Mouse (Mus musculus): ENCODE data around the gene Strada. TPM values are rescaled to one million over a fixed set of nuclear protein-coding genes. Genes with fewer than 3 reads are reported as not detected.

The Strada gene
- total RNA-seq, 1 experiment = 24.0 TPM

DNA sequence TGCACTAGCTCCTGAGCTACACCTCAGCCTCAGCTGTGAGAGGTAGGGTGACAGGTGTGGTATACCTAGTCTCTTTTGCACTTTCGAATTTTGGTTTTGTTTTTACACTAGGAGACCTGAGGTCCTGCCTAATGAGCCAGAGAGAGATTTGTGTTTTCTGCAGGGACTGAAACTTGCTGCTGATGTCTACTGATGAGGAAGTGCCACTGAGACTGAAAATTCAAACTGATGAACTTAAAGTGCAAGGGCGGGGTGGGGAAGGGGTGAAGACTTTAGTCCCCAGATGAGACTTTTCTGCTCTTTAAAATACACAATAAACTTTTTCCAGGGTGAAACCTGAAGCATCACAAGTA lies 21.5 kb downstream of the Strada start:
- Histone ChIP-seq H3K9me3 (ENCODE audit: control insufficient read depth, insufficient read depth, low read depth, low read length) (no peaks in the 10 kb centered on the region), H3K4me3 (ENCODE audit: insufficient read depth in 1 of 2, low read depth in 1 of 2, low read length in 2 of 2, poor library complexity in 1 of 2, severe bottlenecking in 1 of 2) (no peak overlapping the region), H3K27ac (ENCODE audit: insufficient read depth, low read depth, low read length, poor library complexity, severe bottlenecking) (no peak overlapping the region), H3K9ac (ENCODE audit: insufficient read depth, low read depth, low read length, poor library complexity, severe bottlenecking) (no peak overlapping the region), H3K36me3 (ENCODE audit: control insufficient read depth, insufficient read depth, low read length, poor library complexity, severe bottlenecking) (no peaks in the 10 kb centered on the region; the same call in 1 of the 2 replicates), H3K4me1 (ENCODE audit: control insufficient read depth in 2 of 2, insufficient read depth in 2 of 2, low read length in 2 of 2, poor library complexity in 1 of 2) (no peaks in the 10 kb centered on the region)
- TF ChIP-seq ZC3H11A (IDR thresholded peaks at IDR 0.05; ENCODE audit: borderline replicate concordance, low read depth, low read length) = no peak
- TF ChIP-seq HCFC1 (IDR thresholded peaks at IDR 0.05; ENCODE audit: borderline replicate concordance, insufficient read depth, low read length) = no peak
- TF ChIP-seq CHD2 (IDR thresholded peaks at IDR 0.05; ENCODE audit: low read depth, low read length) = no peak
- TF ChIP-seq MAFK (IDR thresholded peaks at IDR 0.05; ENCODE audit: insufficient read depth, low read depth, low read length) = no peak
- DNase-seq (ENCODE audit: low read depth, low spot score) = no peak
- in situ Hi-C loops (cut with MboI; ENCODE audit: low sequenced_read_pairs in 2 of 2, unreplicated experiment in 2 of 2) = no loop called here

DNA sequence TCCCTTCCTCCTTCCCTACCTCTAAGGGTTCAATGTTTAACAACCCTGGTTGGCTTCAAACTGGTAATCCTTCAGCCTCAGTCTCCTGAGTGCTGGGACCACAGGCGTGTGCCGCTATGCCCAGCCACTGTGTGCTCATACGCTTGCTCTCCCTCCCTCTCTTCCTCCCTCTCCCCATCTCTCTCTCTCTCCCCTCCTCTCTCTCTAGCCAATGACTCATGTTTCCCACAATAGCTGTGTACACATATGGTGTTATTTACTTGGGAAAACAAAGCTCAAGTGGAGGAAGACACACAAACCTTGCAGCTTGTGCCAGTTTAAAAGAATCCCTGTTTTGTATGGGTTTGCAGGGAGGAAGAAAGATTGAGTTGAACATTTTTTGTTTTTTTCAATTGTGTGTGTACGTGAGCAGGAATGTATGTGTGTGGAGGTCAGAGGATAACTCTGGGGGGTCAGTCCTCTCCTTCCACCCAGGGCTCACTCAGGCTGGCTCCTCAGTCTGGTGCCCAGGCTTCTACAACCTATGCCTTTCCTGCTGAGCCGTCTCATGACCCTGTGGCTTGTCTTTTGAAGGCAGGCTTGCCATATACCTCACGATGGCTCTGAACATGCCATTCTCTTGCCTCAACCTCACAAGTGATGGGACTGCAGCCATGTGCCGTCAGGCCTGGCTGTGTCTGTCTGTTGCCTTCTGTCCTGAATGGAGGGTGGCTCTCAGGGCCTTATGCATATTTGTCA lies 22.1 kb downstream of the Strada start:
- DNase-seq (ENCODE audit: low read depth, low spot score) = no peak
- Histone ChIP-seq H3K27ac (ENCODE audit: insufficient read depth, low read depth, low read length, poor library complexity, severe bottlenecking) (no peak overlapping the region; the same call in 1 of the 2 replicates), H3K9ac (ENCODE audit: insufficient read depth, low read depth, low read length, poor library complexity, severe bottlenecking) (no peak overlapping the region), H3K9me3 (ENCODE audit: control insufficient read depth, insufficient read depth, low read depth, low read length) (no peaks in the 10 kb centered on the region), H3K4me1 (ENCODE audit: control insufficient read depth in 2 of 2, insufficient read depth in 2 of 2, low read length in 2 of 2, poor library complexity in 1 of 2) (no peaks in the 10 kb centered on the region), H3K36me3 (ENCODE audit: control insufficient read depth, insufficient read depth, low read length, poor library complexity, severe bottlenecking) (no peaks in the 10 kb centered on the region; the same call in 1 of the 2 replicates), H3K4me3 (ENCODE audit: insufficient read depth in 1 of 2, low read depth in 1 of 2, low read length in 2 of 2, poor library complexity in 1 of 2, severe bottlenecking in 1 of 2) (no peak overlapping the region)
- in situ Hi-C loops (cut with MboI; ENCODE audit: low sequenced_read_pairs in 2 of 2, unreplicated experiment in 2 of 2) = no loop called here
- no peak for TF ChIP-seq ZNF384 (IDR thresholded peaks at IDR 0.05; ENCODE audit: low read depth, low read length)
- TF ChIP-seq HCFC1 (IDR thresholded peaks at IDR 0.05; ENCODE audit: borderline replicate concordance, insufficient read depth, low read length) = no peak
- TF ChIP-seq ZC3H11A (IDR thresholded peaks at IDR 0.05; ENCODE audit: borderline replicate concordance, low read depth, low read length) = no peak
- TF ChIP-seq CHD2 (IDR thresholded peaks at IDR 0.05; ENCODE audit: low read depth, low read length) = no peak
- TF ChIP-seq MAFK (IDR thresholded peaks at IDR 0.05; ENCODE audit: insufficient read depth, low read depth, low read length) = no peak

DNA sequence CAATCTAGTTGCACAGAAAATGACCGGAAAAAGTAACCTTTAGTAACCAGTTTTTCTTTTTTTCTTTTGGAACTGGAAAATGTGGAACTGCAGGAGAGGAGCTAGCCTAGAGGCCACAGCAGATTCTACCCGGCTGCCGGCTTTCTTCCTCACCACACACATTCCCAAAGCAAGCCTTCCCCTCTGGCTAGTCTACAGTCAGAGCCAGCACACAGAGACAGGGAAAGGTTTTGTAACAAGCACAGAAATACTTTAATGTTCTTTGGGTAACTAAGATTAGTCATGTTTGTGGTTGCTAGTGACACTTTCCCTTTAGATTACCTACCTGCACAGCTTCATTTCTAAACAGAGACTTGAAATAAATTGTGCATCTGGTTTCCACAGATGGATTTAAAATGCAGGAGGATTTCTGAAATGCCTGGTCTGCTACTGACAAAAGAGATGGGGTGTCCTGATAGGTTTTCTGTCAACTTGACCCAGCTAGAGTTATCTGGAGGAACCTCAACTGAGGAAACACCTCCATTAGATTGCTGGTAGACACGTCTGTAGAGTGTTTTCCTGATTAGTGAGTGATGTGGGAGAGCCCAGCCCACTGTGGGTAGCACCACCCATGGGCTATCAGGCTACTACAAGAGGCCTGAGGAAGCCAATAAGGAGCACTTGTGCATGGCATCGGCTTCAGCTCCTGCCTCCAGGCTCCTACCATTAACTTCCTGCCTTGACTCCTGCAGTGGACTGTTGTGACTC lies 23.8 kb downstream of the Strada start:
- TF ChIP-seq CHD2 (IDR thresholded peaks at IDR 0.05; ENCODE audit: low read depth, low read length) (no peak), ZC3H11A (IDR thresholded peaks at IDR 0.05; ENCODE audit: borderline replicate concordance, low read depth, low read length) (no peak), HCFC1 (IDR thresholded peaks at IDR 0.05; ENCODE audit: borderline replicate concordance, insufficient read depth, low read length) (no peak), ZNF384 (IDR thresholded peaks at IDR 0.05; ENCODE audit: low read depth, low read length) (no peak), MAFK (IDR thresholded peaks at IDR 0.05; ENCODE audit: insufficient read depth, low read depth, low read length) (no peak)
- no peaks in the 10 kb centered on the region for H3K4me1 ChIP-seq (ENCODE audit: control insufficient read depth in 2 of 2, insufficient read depth in 2 of 2, low read length in 2 of 2, poor library complexity in 1 of 2)
- DNase-seq (ENCODE audit: low read depth, low spot score) = no peak
- H3K4me3 ChIP-seq (ENCODE audit: insufficient read depth in 1 of 2, low read depth in 1 of 2, low read length in 2 of 2, poor library complexity in 1 of 2, severe bottlenecking in 1 of 2) = no peak overlapping the region
- in situ Hi-C loops (cut with MboI; ENCODE audit: low sequenced_read_pairs in 2 of 2, unreplicated experiment in 2 of 2) = no loop called here
- no peak overlapping the region for H3K27ac ChIP-seq (ENCODE audit: insufficient read depth, low read depth, low read length, poor library complexity, severe bottlenecking)
- no peaks in the 10 kb centered on the region; the same call in 1 of the 2 replicates for H3K36me3 ChIP-seq (ENCODE audit: control insufficient read depth, insufficient read depth, low read length, poor library complexity, severe bottlenecking)
- no peak overlapping the region for H3K9ac ChIP-seq (ENCODE audit: insufficient read depth, low read depth, low read length, poor library complexity, severe bottlenecking)
- no peaks in the 10 kb centered on the region for H3K9me3 ChIP-seq (ENCODE audit: control insufficient read depth, insufficient read depth, low read depth, low read length)

DNA sequence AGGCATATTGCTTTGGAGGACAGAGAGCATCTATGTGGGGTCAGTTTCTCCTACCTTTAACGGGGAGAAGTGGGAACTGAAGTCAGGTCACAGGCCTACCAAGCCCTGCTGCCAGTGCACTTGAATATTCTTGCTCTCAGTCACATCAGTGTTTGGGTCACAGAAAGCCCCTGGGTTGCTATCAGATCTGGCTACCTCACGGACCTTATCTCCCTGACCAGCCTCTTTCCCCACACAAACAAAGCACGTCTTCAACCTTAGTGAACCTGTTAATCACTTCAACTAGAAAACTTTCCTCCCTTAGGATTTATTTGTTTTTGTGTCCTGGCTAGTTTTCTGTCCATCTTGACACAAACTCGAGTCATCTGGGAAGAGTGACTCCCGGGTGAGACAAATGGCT lies 25.6 kb downstream of the Strada start:
- in situ Hi-C loops (cut with MboI; ENCODE audit: low sequenced_read_pairs in 2 of 2, unreplicated experiment in 2 of 2) = no loop called here
- no peak for DNase-seq (ENCODE audit: low read depth, low spot score)
- Histone ChIP-seq H3K9ac (ENCODE audit: insufficient read depth, low read depth, low read length, poor library complexity, severe bottlenecking) (no peak overlapping the region), H3K9me3 (ENCODE audit: control insufficient read depth, insufficient read depth, low read depth, low read length) (no peaks in the 10 kb centered on the region), H3K4me3 (ENCODE audit: insufficient read depth in 1 of 2, low read depth in 1 of 2, low read length in 2 of 2, poor library complexity in 1 of 2, severe bottlenecking in 1 of 2) (no peak overlapping the region), H3K36me3 (ENCODE audit: control insufficient read depth, insufficient read depth, low read length, poor library complexity, severe bottlenecking) (no peaks in the 10 kb centered on the region; the same call in 1 of the 2 replicates), H3K4me1 (ENCODE audit: control insufficient read depth in 2 of 2, insufficient read depth in 2 of 2, low read length in 2 of 2, poor library complexity in 1 of 2) (no peaks in the 10 kb centered on the region), H3K27ac (ENCODE audit: insufficient read depth, low read depth, low read length, poor library complexity, severe bottlenecking) (no peak overlapping the region)
- TF ChIP-seq MAFK (IDR thresholded peaks at IDR 0.05; ENCODE audit: insufficient read depth, low read depth, low read length) (no peak), ZC3H11A (IDR thresholded peaks at IDR 0.05; ENCODE audit: borderline replicate concordance, low read depth, low read length) (no peak), ZNF384 (IDR thresholded peaks at IDR 0.05; ENCODE audit: low read depth, low read length) (no peak), CHD2 (IDR thresholded peaks at IDR 0.05; ENCODE audit: low read depth, low read length) (no peak), HCFC1 (IDR thresholded peaks at IDR 0.05; ENCODE audit: borderline replicate concordance, insufficient read depth, low read length) (no peak)
